Comparison of ENCODE assay signal across 31 mouse cellular contexts in genomic region chr6:91483371-91483770, GRCm38 (mm10). TPM values are rescaled to one million over a fixed set of nuclear protein-coding genes. Genes with fewer than 3 reads are reported as not detected.
A peak's percentile ranks its signal among the peaks of the same experiment; 100 is the strongest.
DNase-seq lines count a peak whose midpoint lies in the region; ATAC-seq lines count a peak whose summit lies in the region.
"Had no signal": no experiment of that assay in that cellular context is flagged by ENCODE, and none has a peak within 500 bp of the region (broad histone marks: within the 10 kb centered on the region; RNA-seq: fewer than 3 reads in every experiment).

No protein-coding gene starts in this region.

- no peaks in the 10 kb centered on the region for H3K27me3 ChIP-seq in heart, embryonic 12.5 days (replicated peaks)
- no peaks in the 10 kb centered on the region for H3K27me3 ChIP-seq in megakaryocyte, embryonic 14.5 days (replicated peaks)
- no peaks in the 10 kb centered on the region for H3K27me3 ChIP-seq in intestine, embryonic 15.5 days (replicated peaks)
- H3K27me3 ChIP-seq: embryonic facial prominence, embryonic 12.5 days; hindbrain, embryonic 13.5 days; kidney, embryonic 15.5 days; neural tube, embryonic 15.5 days; stomach, embryonic 15.5 days had no signal

- ATAC-seq in heart, embryonic 12.5 days (ENCODE audit: insufficient number of reproducible peaks, low FRiP score), result no peak
- no peak for ATAC-seq in megakaryocyte, adult 5-6 weeks (ENCODE audit: poor library complexity, severe bottlenecking)
- no peak for ATAC-seq in intestine, embryonic 15.5 days
- ATAC-seq: activated CD4-positive, CD25-positive, alpha-beta regulatory T cell, adult 4 months; forebrain, embryonic 14.5 days; inflammation-experienced regulatory T-cells, adult 6 months had no signal

- DNase-seq in heart, adult 11 months, result peak; percentile 95
- peak; percentile 83 for DNase-seq in skeletal muscle tissue, adult 2 months (ENCODE audit: low read depth, low spot score)
- no peak for DNase-seq in B cell, adult 2 months
- DNase-seq: adrenal gland, adult 2 months; adrenal gland, postnatal 36 days; cerebellum, adult 2 months; cerebellum, postnatal 36 days; embryo, embryonic 11 days; heart, postnatal 14 days; kidney, adult 18-20 months; kidney, postnatal 25 days; liver; lung, embryonic 14.5 days; midbrain, embryonic 14.5 days; retina, postnatal 1 day; right cerebral cortex, postnatal 14 days; thymus, adult 18-20 months; thymus, postnatal 25 days had no signal

- H3K4me3 ChIP-seq in heart, embryonic 12.5 days, result no peak overlapping the region
- peak overlapping the region; percentile 60 for H3K4me3 ChIP-seq in megakaryocyte, embryonic 14.5 days (replicated peaks)
- H3K4me3 ChIP-seq in intestine, embryonic 15.5 days (replicated peaks), result no peak overlapping the region
- H3K4me3 ChIP-seq: embryonic facial prominence, embryonic 12.5 days; hindbrain, embryonic 13.5 days; kidney, embryonic 15.5 days; neural tube, embryonic 15.5 days; stomach, embryonic 15.5 days had no signal

- H3K36me3 ChIP-seq in heart, embryonic 12.5 days, result peaks cover 96% of the 10 kb centered on the region
- H3K36me3 ChIP-seq in megakaryocyte, embryonic 14.5 days (replicated peaks; ENCODE audit: low read length), result peaks cover 100% of the 10 kb centered on the region
- H3K36me3 ChIP-seq in intestine, embryonic 15.5 days, result peaks cover 68% of the 10 kb centered on the region

- H3K4me2 ChIP-seq in heart, embryonic 12.5 days, result no peak overlapping the region
- H3K4me2 ChIP-seq in intestine, embryonic 15.5 days (replicated peaks), result no peak overlapping the region
- H3K4me2 ChIP-seq: embryonic facial prominence, embryonic 12.5 days; hindbrain, embryonic 13.5 days; kidney, embryonic 15.5 days; lung, embryonic 14.5 days; neural tube, embryonic 15.5 days; stomach, embryonic 15.5 days had no signal

- H3K9me3 ChIP-seq in heart, embryonic 12.5 days (replicated peaks), result no peaks in the 10 kb centered on the region
- no peaks in the 10 kb centered on the region for H3K9me3 ChIP-seq in megakaryocyte, embryonic 14.5 days
- H3K9me3 ChIP-seq in intestine, embryonic 15.5 days, result no peaks in the 10 kb centered on the region
- H3K9me3 ChIP-seq: embryonic facial prominence, embryonic 12.5 days; hindbrain, embryonic 13.5 days; kidney, embryonic 15.5 days; neural tube, embryonic 15.5 days; stomach, embryonic 15.5 days had no signal

- no peak overlapping the region for H3K27ac ChIP-seq in heart, embryonic 12.5 days (ENCODE audit: poor library complexity, severe bottlenecking)
- H3K27ac ChIP-seq in intestine, embryonic 15.5 days, result no peak overlapping the region
- H3K27ac ChIP-seq: embryonic facial prominence, embryonic 12.5 days; hindbrain, embryonic 13.5 days; kidney, embryonic 15.5 days; liver, embryonic 14.5 days; neural tube, embryonic 15.5 days; stomach, embryonic 15.5 days had no signal

- H3K9ac ChIP-seq in heart, embryonic 12.5 days, result no peak overlapping the region
- H3K9ac ChIP-seq in intestine, embryonic 15.5 days, result no peak overlapping the region
- H3K9ac ChIP-seq: embryonic facial prominence, embryonic 12.5 days; hindbrain, embryonic 13.5 days; kidney, embryonic 15.5 days; liver, embryonic 14.5 days; lung, embryonic 14.5 days; neural tube, embryonic 15.5 days; stomach, embryonic 15.5 days had no signal

- WGBS in heart, embryonic 12.5 days, result 80% methylated on average over 2 of the region's 2 CpGs
- 93% methylated on average over 2 of the region's 2 CpGs for WGBS in intestine, embryonic 15.5 days

- peaks cover 4% of the 10 kb centered on the region for H3K4me1 ChIP-seq in heart, embryonic 12.5 days (replicated peaks)
- peaks cover 58% of the 10 kb centered on the region for H3K4me1 ChIP-seq in megakaryocyte, embryonic 14.5 days
- H3K4me1 ChIP-seq in intestine, embryonic 15.5 days (replicated peaks), result no peaks in the 10 kb centered on the region
- H3K4me1 ChIP-seq: embryonic facial prominence, embryonic 12.5 days; hindbrain, embryonic 13.5 days; kidney, embryonic 15.5 days; neural tube, embryonic 15.5 days; stomach, embryonic 15.5 days had no signal

RNA-seq across cellular contexts. Expression of gene Tmem43, which starts 9.9 kb away (rescaled TPM):
- 33.0 and 35.4 TPM in 2 replicates for polyA plus RNA-seq in heart, embryonic 12.5 days (2016; fragmentation: Nextera tagmentation; extraction: Ambion mirVana)
- polyA plus RNA-seq in megakaryocyte, embryonic 14.5 days (2012; ENCODE audit: insufficient read depth, low replicate concordance), result 1.5 and 3.9 TPM in 2 replicates
- total RNA-seq in megakaryocyte, adult 5-6 weeks (2015), result 62.2 and 66.7 TPM in 2 replicates
- 87.3 and 104 TPM in 2 replicates for total RNA-seq in megakaryocyte, adult 5-6 weeks (2017)
- polyA plus RNA-seq in intestine, embryonic 15.5 days (2015; fragmentation: Nextera tagmentation; extraction: Ambion mirVana), result 36.4 and 40.5 TPM in 2 replicates

RNA-seq across cellular contexts. Expression of gene Chchd4, which starts 10.0 kb away (rescaled TPM):
- 29.4 and 29.6 TPM in 2 replicates for polyA plus RNA-seq in heart, embryonic 12.5 days (2016; fragmentation: Nextera tagmentation; extraction: Ambion mirVana)
- 0.79 and 6.6 TPM in 2 replicates for polyA plus RNA-seq in megakaryocyte, embryonic 14.5 days (2012; ENCODE audit: insufficient read depth, low replicate concordance)
- 6.2 and 7.3 TPM in 2 replicates for total RNA-seq in megakaryocyte, adult 5-6 weeks (2015)
- 6.1 and 7.1 TPM in 2 replicates for total RNA-seq in megakaryocyte, adult 5-6 weeks (2017)
- polyA plus RNA-seq in intestine, embryonic 15.5 days (2015; fragmentation: Nextera tagmentation; extraction: Ambion mirVana), result 38.0 and 39.7 TPM in 2 replicates

RNA-seq across cellular contexts. Expression of gene Xpc, which starts 32.3 kb away (rescaled TPM):
- polyA plus RNA-seq in heart, embryonic 12.5 days (2016; fragmentation: Nextera tagmentation; extraction: Ambion mirVana), result 13.4 and 14.4 TPM in 2 replicates
- 0.45 and 3.5 TPM in 2 replicates for polyA plus RNA-seq in megakaryocyte, embryonic 14.5 days (2012; ENCODE audit: insufficient read depth, low replicate concordance)
- 9.6 and 11.6 TPM in 2 replicates for total RNA-seq in megakaryocyte, adult 5-6 weeks (2015)
- total RNA-seq in megakaryocyte, adult 5-6 weeks (2017), result 36.8 and 41.5 TPM in 2 replicates
- 15.3 and 16.8 TPM in 2 replicates for polyA plus RNA-seq in intestine, embryonic 15.5 days (2015; fragmentation: Nextera tagmentation; extraction: Ambion mirVana)

RNA-seq across cellular contexts. Expression of gene Lsm3, which starts 32.4 kb away (rescaled TPM):
- 178 and 181 TPM in 2 replicates for polyA plus RNA-seq in heart, embryonic 12.5 days (2016; fragmentation: Nextera tagmentation; extraction: Ambion mirVana)
- 10.3 TPM in 1 of 2 replicates, not detected in the other for polyA plus RNA-seq in megakaryocyte, embryonic 14.5 days (2012; ENCODE audit: insufficient read depth, low replicate concordance)
- total RNA-seq in megakaryocyte, adult 5-6 weeks (2015), result 84.7 and 89.8 TPM in 2 replicates
- total RNA-seq in megakaryocyte, adult 5-6 weeks (2017), result 196 and 288 TPM in 2 replicates
- 268 and 270 TPM in 2 replicates for polyA plus RNA-seq in intestine, embryonic 15.5 days (2015; fragmentation: Nextera tagmentation; extraction: Ambion mirVana)

Comparison
In these comparisons a context has a peak if more than half of its experiments do, and no peak if none do; other contexts are left out.
1. DNase-seq: peak in heart, adult 11 months (single experiment) and skeletal muscle tissue, adult 2 months (single experiment); none in B cell, adult 2 months (0 of 2).